ENCODE assay signal across 9 mouse cellular contexts in the genomic region with DNA sequence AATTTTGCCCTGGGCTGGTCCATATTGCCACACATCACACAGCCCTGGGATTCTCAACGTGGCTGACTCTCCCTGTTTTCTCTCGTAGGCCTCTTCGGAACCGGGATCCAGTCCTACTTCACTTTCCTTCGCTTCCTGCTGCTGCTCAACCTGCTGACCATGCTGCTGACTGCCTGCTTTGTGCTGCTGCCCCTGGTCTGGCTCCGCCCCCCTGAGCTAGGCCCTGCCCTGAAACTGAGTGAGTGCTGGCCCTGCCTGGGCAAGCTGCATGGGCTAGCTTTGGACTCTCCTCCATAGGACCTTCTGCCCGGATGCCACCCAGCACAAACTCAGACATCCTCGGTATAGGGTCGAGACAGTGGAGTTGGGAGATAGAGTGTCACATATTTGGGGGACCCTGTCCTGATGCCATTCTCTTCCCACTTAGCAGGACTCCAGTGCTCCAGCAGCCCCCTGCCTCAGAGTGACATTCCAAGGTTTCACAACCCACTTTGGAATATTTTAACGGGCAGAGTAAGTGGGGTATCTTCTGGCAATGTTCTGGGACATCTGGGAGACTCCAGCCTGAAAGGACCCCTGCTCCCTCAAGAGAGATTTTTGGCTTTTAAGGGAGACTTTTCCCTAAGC. TPM values are rescaled to one million over a fixed set of nuclear protein-coding genes. Genes with fewer than 3 reads are reported as not detected.
A peak's percentile ranks its signal among the peaks of the same experiment; 100 is the strongest.
DNase-seq lines count a peak whose midpoint lies in the region; ATAC-seq and TF ChIP-seq lines count a peak whose summit lies in the region.
"Had no signal": no experiment of that assay in that cellular context is flagged by ENCODE, and none has a peak within 500 bp of the region (broad histone marks: within the 10 kb centered on the region; RNA-seq: fewer than 3 reads in every experiment).

No protein-coding gene starts in this region.

- intact Hi-C loops in left cerebral cortex, postnatal 36 days (cut with DNase I): loop anchor here (5.0 kb wide), 1 partner anchor 76 kb away; no protein-coding TSS in a partner anchor

- ATAC-seq in embryonic facial prominence, embryonic 12.5 days (ENCODE audit: insufficient number of reproducible peaks, insufficient read depth, low FRiP score, low TSS enrichment): no peak
- ATAC-seq in limb, embryonic 14.5 days (ENCODE audit: low FRiP score, low read depth): no peak
- ATAC-seq in neural tube, embryonic 11.5 days (ENCODE audit: insufficient read depth, low FRiP score, low TSS enrichment): no peak
- ATAC-seq in megakaryocyte-erythroid progenitor cell, adult 5-6 weeks (replicated peaks; ENCODE audit: low FRiP score, low TSS enrichment, poor library complexity, severe bottlenecking): no peak
- ATAC-seq in monocyte, adult 5-6 weeks (replicated peaks; ENCODE audit: insufficient number of reproducible peaks, low FRiP score, low TSS enrichment, poor library complexity, severe bottlenecking): no peak

- TF ChIP-seq CTCF in E14TG2a.4 (conservative IDR thresholded peaks at IDR 0.05; ENCODE audit: low read length): no peak

- 28% methylated on average over 10 of the region's 10 CpGs for WGBS in embryonic facial prominence, embryonic 12.5 days
- WGBS in hindbrain, embryonic 10.5 days: 31% methylated on average over 10 of the region's 10 CpGs
- 35% methylated on average over 10 of the region's 10 CpGs for WGBS in limb, embryonic 14.5 days
- 29% methylated on average over 10 of the region's 10 CpGs for WGBS in neural tube, embryonic 11.5 days

- H3K9me3 ChIP-seq in E14TG2a.4 (ENCODE audit: low read length): no peaks in the 10 kb centered on the region
- no peaks in the 10 kb centered on the region for H3K9me3 ChIP-seq in embryonic facial prominence, embryonic 12.5 days
- no peaks in the 10 kb centered on the region for H3K9me3 ChIP-seq in hindbrain, embryonic 10.5 days
- H3K9me3 ChIP-seq in limb, embryonic 14.5 days (ENCODE audit: control insufficient read depth, low read length): no peaks in the 10 kb centered on the region
- no peaks in the 10 kb centered on the region for H3K9me3 ChIP-seq in neural tube, embryonic 11.5 days (ENCODE audit: control insufficient read depth, low read length)

- peak overlapping the region; percentile 55 for H3K4me2 ChIP-seq in embryonic facial prominence, embryonic 12.5 days (replicated peaks)
- H3K4me2 ChIP-seq in limb, embryonic 14.5 days (replicated peaks; ENCODE audit: low read depth, low read length, severe bottlenecking): peak overlapping the region; percentile 56
- H3K4me2 ChIP-seq in neural tube, embryonic 11.5 days (ENCODE audit: low read depth): peak overlapping the region; percentile 50

- peaks cover 12% of the 10 kb centered on the region; the same call in 1 of the 2 replicates for H3K27me3 ChIP-seq in E14TG2a.4 (ENCODE audit: insufficient read depth, low read length)
- H3K27me3 ChIP-seq in embryonic facial prominence, embryonic 12.5 days: peaks cover 28% of the 10 kb centered on the region
- H3K27me3 ChIP-seq in hindbrain, embryonic 10.5 days (ENCODE audit: insufficient read depth, poor library complexity, severe bottlenecking): peaks cover 68% of the 10 kb centered on the region
- no peaks in the 10 kb centered on the region for H3K27me3 ChIP-seq in limb, embryonic 14.5 days (ENCODE audit: control insufficient read depth, insufficient read depth, low read length)
- peaks cover 15% of the 10 kb centered on the region for H3K27me3 ChIP-seq in neural tube, embryonic 11.5 days (ENCODE audit: control insufficient read depth, insufficient read depth, low read length)

- peaks cover 24% of the 10 kb centered on the region for H3K36me3 ChIP-seq in E14TG2a.4 (ENCODE audit: insufficient read depth, low read length)
- no peaks in the 10 kb centered on the region for H3K36me3 ChIP-seq in embryonic facial prominence, embryonic 12.5 days
- H3K36me3 ChIP-seq in hindbrain, embryonic 10.5 days: no peaks in the 10 kb centered on the region
- no peaks in the 10 kb centered on the region for H3K36me3 ChIP-seq in limb, embryonic 14.5 days (ENCODE audit: control insufficient read depth, insufficient read depth, low read length)
- no peaks in the 10 kb centered on the region for H3K36me3 ChIP-seq in neural tube, embryonic 11.5 days (ENCODE audit: control insufficient read depth, insufficient read depth, low read length)

- H3K4me1 ChIP-seq in E14TG2a.4 (replicated peaks; ENCODE audit: low read depth, low read length): peaks cover 63% of the 10 kb centered on the region
- H3K4me1 ChIP-seq in embryonic facial prominence, embryonic 12.5 days: peaks cover 37% of the 10 kb centered on the region
- peaks cover 51% of the 10 kb centered on the region for H3K4me1 ChIP-seq in hindbrain, embryonic 10.5 days (replicated peaks)
- H3K4me1 ChIP-seq in limb, embryonic 14.5 days (ENCODE audit: control insufficient read depth, insufficient read depth, low read length): peaks cover 33% of the 10 kb centered on the region
- H3K4me1 ChIP-seq in neural tube, embryonic 11.5 days (ENCODE audit: control insufficient read depth, insufficient read depth, low read length): peaks cover 28% of the 10 kb centered on the region

- no peak for DNase-seq in hindbrain, embryonic 10.5 days (ENCODE audit: low spot score)
- no peak for DNase-seq in limb, embryonic 14.5 days (ENCODE audit: low spot score)
- DNase-seq in neural tube, embryonic 11.5 days (ENCODE audit: low spot score): no peak
- no peak for DNase-seq in left cerebral cortex, postnatal 36 days (ENCODE audit: low spot score in 2 of 2)

- H3K4me3 ChIP-seq in E14TG2a.4 (replicated peaks; ENCODE audit: low read length): peak overlapping the region; percentile 87
- peak overlapping the region; percentile 30 for H3K4me3 ChIP-seq in embryonic facial prominence, embryonic 12.5 days
- H3K4me3 ChIP-seq in hindbrain, embryonic 10.5 days: peak overlapping the region; percentile 49
- H3K4me3 ChIP-seq in limb, embryonic 14.5 days (replicated peaks; ENCODE audit: low read length): peak overlapping the region; percentile 25
- peak overlapping the region; percentile 29 for H3K4me3 ChIP-seq in neural tube, embryonic 11.5 days (ENCODE audit: low read depth, low read length)

- no peak overlapping the region; the same call in 1 of the 2 replicates for H3K9ac ChIP-seq in embryonic facial prominence, embryonic 12.5 days
- H3K9ac ChIP-seq in limb, embryonic 14.5 days (ENCODE audit: low read depth, low read length, severe bottlenecking): peak overlapping the region; percentile 52; the same call in 1 of the 2 replicates
- 0 out of 2 replicates have a peak overlapping the region, but pooled peaks have one; percentile 54 for H3K9ac ChIP-seq in neural tube, embryonic 11.5 days (ENCODE audit: low read length)

- H3K27ac ChIP-seq in embryonic facial prominence, embryonic 12.5 days: no peak overlapping the region
- peak overlapping the region; percentile 81 for H3K27ac ChIP-seq in hindbrain, embryonic 10.5 days
- H3K27ac ChIP-seq in limb, embryonic 14.5 days (replicated peaks; ENCODE audit: low read depth, low read length): no peak overlapping the region
- H3K27ac ChIP-seq in neural tube, embryonic 11.5 days (ENCODE audit: low read depth, low read length): no peak overlapping the region

- TF ChIP-seq POLR2A in limb, embryonic 14.5 days (IDR thresholded peaks at IDR 0.05; ENCODE audit: borderline replicate concordance, extremely low read depth, insufficient read depth, insufficient read length): no peak

RNA-seq across cellular contexts. Expression of gene Tmc6, which starts 1.8 kb away (rescaled TPM):
- 17.5 and 19.1 TPM in 2 replicates for polyA plus RNA-seq in embryonic facial prominence, embryonic 12.5 days (2016; fragmentation: Nextera tagmentation; extraction: Ambion mirVana)
- 13.3 and 17.9 TPM in 2 replicates for polyA plus RNA-seq in hindbrain, embryonic 10.5 days (2016; fragmentation: Nextera tagmentation; extraction: Ambion mirVana)
- 28.2 and 31.1 TPM in 2 replicates for polyA plus RNA-seq in limb, embryonic 14.5 days (2012; rRNA removed)
- polyA plus RNA-seq in limb, embryonic 14.5 days (2014; fragmentation: Nextera tagmentation; extraction: Ambion mirVana): 19.0 and 24.5 TPM in 2 replicates
- 14.1 and 14.3 TPM in 2 replicates for polyA plus RNA-seq in neural tube, embryonic 11.5 days (2014; fragmentation: Nextera tagmentation; extraction: Ambion mirVana)
- 101 and 172 TPM in 2 replicates for total RNA-seq in megakaryocyte-erythroid progenitor cell, adult 5-6 weeks (2014; fragmentation: Nextera tagmentation)
- 13.6 and 39.7 TPM in 2 replicates for total RNA-seq in megakaryocyte-erythroid progenitor cell, adult 5-6 weeks (2017)
- total RNA-seq in monocyte, adult 5-6 weeks (2017): 81.0 to 99.7 TPM (median 93.0 TPM) in 3 replicates
- 1 to 10 TPM; 4.5 to 8.9 TPM for total RNA-seq in left cerebral cortex, postnatal 36 days (2021)

RNA-seq across cellular contexts. Expression of gene Tmc8, which starts 1.9 kb away (rescaled TPM):
- 1.3 TPM in 2 replicates for polyA plus RNA-seq in embryonic facial prominence, embryonic 12.5 days (2016; fragmentation: Nextera tagmentation; extraction: Ambion mirVana)
- polyA plus RNA-seq in hindbrain, embryonic 10.5 days (2016; fragmentation: Nextera tagmentation; extraction: Ambion mirVana): 1.5 TPM in 2 replicates
- polyA plus RNA-seq in limb, embryonic 14.5 days (2012; rRNA removed): 3.1 and 4.6 TPM in 2 replicates
- polyA plus RNA-seq in limb, embryonic 14.5 days (2014; fragmentation: Nextera tagmentation; extraction: Ambion mirVana): 1.1 and 1.2 TPM in 2 replicates
- 1.0 and 1.8 TPM in 2 replicates for polyA plus RNA-seq in neural tube, embryonic 11.5 days (2014; fragmentation: Nextera tagmentation; extraction: Ambion mirVana)
- total RNA-seq in megakaryocyte-erythroid progenitor cell, adult 5-6 weeks (2014; fragmentation: Nextera tagmentation): 16.2 and 38.2 TPM in 2 replicates
- 7.3 and 11.3 TPM in 2 replicates for total RNA-seq in megakaryocyte-erythroid progenitor cell, adult 5-6 weeks (2017)
- total RNA-seq in monocyte, adult 5-6 weeks (2017): 11.8 to 27.8 TPM (median 18.2 TPM) in 3 replicates
- total RNA-seq in left cerebral cortex, postnatal 36 days (2021): under 1 TPM; 0.62 to 0.68 TPM

RNA-seq across cellular contexts. Expression of gene 6030468B19Rik, which starts 13.7 kb away (rescaled TPM):
- polyA plus RNA-seq in embryonic facial prominence, embryonic 12.5 days (2016; fragmentation: Nextera tagmentation; extraction: Ambion mirVana): 0.26 TPM in 1 of 2 replicates, not detected in the other
- polyA plus RNA-seq in hindbrain, embryonic 10.5 days (2016; fragmentation: Nextera tagmentation; extraction: Ambion mirVana): 1.2 and 2.2 TPM in 2 replicates
- 0.11 and 0.41 TPM in 2 replicates for polyA plus RNA-seq in limb, embryonic 14.5 days (2012; rRNA removed)
- not detected in 2 replicates for polyA plus RNA-seq in limb, embryonic 14.5 days (2014; fragmentation: Nextera tagmentation; extraction: Ambion mirVana)
- 0.65 and 0.91 TPM in 2 replicates for polyA plus RNA-seq in neural tube, embryonic 11.5 days (2014; fragmentation: Nextera tagmentation; extraction: Ambion mirVana)
- total RNA-seq in megakaryocyte-erythroid progenitor cell, adult 5-6 weeks (2014; fragmentation: Nextera tagmentation): 5.8 and 6.8 TPM in 2 replicates
- 1.8 and 4.2 TPM in 2 replicates for total RNA-seq in megakaryocyte-erythroid progenitor cell, adult 5-6 weeks (2017)
- total RNA-seq in monocyte, adult 5-6 weeks (2017): not detected in 3 replicates
- not detected for total RNA-seq in left cerebral cortex, postnatal 36 days (2021)
- total RNA-seq: left cerebral cortex, postnatal 10 days had no signal

RNA-seq across cellular contexts. Expression of gene Gm20708, which starts 25.7 kb away (rescaled TPM):
- 0.54 and 1.3 TPM in 2 replicates for polyA plus RNA-seq in embryonic facial prominence, embryonic 12.5 days (2016; fragmentation: Nextera tagmentation; extraction: Ambion mirVana)
- polyA plus RNA-seq in hindbrain, embryonic 10.5 days (2016; fragmentation: Nextera tagmentation; extraction: Ambion mirVana): 0.30 and 0.31 TPM in 2 replicates
- 0.17 and 0.62 TPM in 2 replicates for polyA plus RNA-seq in limb, embryonic 14.5 days (2012; rRNA removed)
- 0.59 and 0.92 TPM in 2 replicates for polyA plus RNA-seq in limb, embryonic 14.5 days (2014; fragmentation: Nextera tagmentation; extraction: Ambion mirVana)
- 0.64 TPM in 1 of 2 replicates, not detected in the other for polyA plus RNA-seq in neural tube, embryonic 11.5 days (2014; fragmentation: Nextera tagmentation; extraction: Ambion mirVana)
- 0.45 and 7.0 TPM in 2 replicates for total RNA-seq in megakaryocyte-erythroid progenitor cell, adult 5-6 weeks (2014; fragmentation: Nextera tagmentation)
- 3.5 TPM in 1 of 2 replicates, not detected in the other for total RNA-seq in megakaryocyte-erythroid progenitor cell, adult 5-6 weeks (2017)
- total RNA-seq in monocyte, adult 5-6 weeks (2017): 3.7 to 10.5 TPM (median 5.6 TPM) in 3 replicates
- 1 to 10 TPM; 1.4 to 2.2 TPM for total RNA-seq in left cerebral cortex, postnatal 36 days (2021)

RNA-seq across cellular contexts. Expression of gene Syngr2, which starts 25.7 kb away (rescaled TPM):
- 29.6 and 31.0 TPM in 2 replicates for polyA plus RNA-seq in embryonic facial prominence, embryonic 12.5 days (2016; fragmentation: Nextera tagmentation; extraction: Ambion mirVana)
- polyA plus RNA-seq in hindbrain, embryonic 10.5 days (2016; fragmentation: Nextera tagmentation; extraction: Ambion mirVana): 33.7 and 42.3 TPM in 2 replicates
- 41.4 and 58.5 TPM in 2 replicates for polyA plus RNA-seq in limb, embryonic 14.5 days (2012; rRNA removed)
- 68.3 and 75.8 TPM in 2 replicates for polyA plus RNA-seq in limb, embryonic 14.5 days (2014; fragmentation: Nextera tagmentation; extraction: Ambion mirVana)
- 29.9 and 30.3 TPM in 2 replicates for polyA plus RNA-seq in neural tube, embryonic 11.5 days (2014; fragmentation: Nextera tagmentation; extraction: Ambion mirVana)
- 166 and 173 TPM in 2 replicates for total RNA-seq in megakaryocyte-erythroid progenitor cell, adult 5-6 weeks (2014; fragmentation: Nextera tagmentation)
- 83.2 and 116 TPM in 2 replicates for total RNA-seq in megakaryocyte-erythroid progenitor cell, adult 5-6 weeks (2017)
- 134 to 139 TPM (median 137 TPM) in 3 replicates for total RNA-seq in monocyte, adult 5-6 weeks (2017)
- 10 to 100 TPM; 10.1 to 10.2 TPM for total RNA-seq in left cerebral cortex, postnatal 36 days (2021)

Comparison
In these comparisons a context has a peak if more than half of its experiments do, and no peak if none do; other contexts are left out.
1. H3K4me3 ChIP-seq: peak in every context shown above with its lines; median percentile 87 in E14TG2a.4; 49 in hindbrain, embryonic 10.5 days; 30 in embryonic facial prominence, embryonic 12.5 days; 29 in neural tube, embryonic 11.5 days; 25 in limb, embryonic 14.5 days.